Mouse (Mus musculus): ENCODE results near the gene Ube2c. TPM values are rescaled to one million over a fixed set of nuclear protein-coding genes. Genes with fewer than 3 reads are reported as not detected.

Gene Ube2c
- polyA plus RNA-seq (2015; fragmentation: Nextera tagmentation; extraction: Ambion mirVana): 118 and 121 TPM in 2 replicates

GRCm38 (mm10) chr2:164769258-164770037 is at the start of gene Ube2c:
TSS of gene Ube2c (plus strand) at chr2:164769898.
- Histone ChIP-seq H3K4me3 (ENCODE audit: low read depth, low read length) (peak within 1 kb of the TSS; percentile 76), H3K36me3 (ENCODE audit: control insufficient read depth, insufficient read depth) (peaks cover 46% of the 10 kb centered on the region), H3K27ac (ENCODE audit: low read depth, low read length) (peak within 1 kb of the TSS; percentile 65), H3K27me3 (replicated peaks; ENCODE audit: control insufficient read depth, insufficient read depth, low read length) (no peaks in the 10 kb centered on the region), H3K9me3 (ENCODE audit: control insufficient read depth) (no peaks in the 10 kb centered on the region), H3K4me1 (replicated peaks; ENCODE audit: control insufficient read depth, insufficient read depth, low read length) (peaks cover 10% of the 10 kb centered on the region; the same call in 1 of the 2 replicates), H3K9ac (ENCODE audit: low read depth, low read length) (peak within 1 kb of the TSS; percentile 75), H3K4me2 (replicated peaks; ENCODE audit: low read depth) (peak within 1 kb of the TSS; percentile 94)
- WGBS: 2% methylated on average over 53 of the region's 53 CpGs
- TF ChIP-seq CTCF (IDR thresholded peaks at IDR 0.05; ENCODE audit: low read depth): peak; percentile 52
- peak; percentile 97 for ATAC-seq

GRCm38 (mm10) chr2:164723276-164723675 is 46.4 kb upstream of the Ube2c start:
- no peak for TF ChIP-seq CTCF (IDR thresholded peaks at IDR 0.05; ENCODE audit: low read depth)
- 65% methylated on average over 4 of the region's 4 CpGs for WGBS
- Histone ChIP-seq H3K4me2 (replicated peaks; ENCODE audit: low read depth) (no peak overlapping the region), H3K27ac (ENCODE audit: low read depth, low read length) (no peak overlapping the region), H3K9ac (ENCODE audit: low read depth, low read length) (no peak overlapping the region), H3K4me3 (ENCODE audit: low read depth, low read length) (no peak overlapping the region), H3K27me3 (replicated peaks; ENCODE audit: control insufficient read depth, insufficient read depth, low read length) (no peaks in the 10 kb centered on the region), H3K9me3 (ENCODE audit: control insufficient read depth) (no peaks in the 10 kb centered on the region), H3K4me1 (replicated peaks; ENCODE audit: control insufficient read depth, insufficient read depth, low read length) (no peaks in the 10 kb centered on the region; the same call in 1 of the 2 replicates), H3K36me3 (ENCODE audit: control insufficient read depth, insufficient read depth) (no peaks in the 10 kb centered on the region)
- no peak for ATAC-seq

GRCm38 (mm10) chr2:164725895-164726619 is 43.6 kb upstream of the Ube2c start:
- H3K27ac ChIP-seq (ENCODE audit: low read depth, low read length): no peak overlapping the region
- no peak overlapping the region for H3K4me3 ChIP-seq (ENCODE audit: low read depth, low read length)
- ATAC-seq: peak; percentile 72
- H3K4me2 ChIP-seq (replicated peaks; ENCODE audit: low read depth): no peak overlapping the region
- TF ChIP-seq CTCF (IDR thresholded peaks at IDR 0.05; ENCODE audit: low read depth): peak; percentile 93
- no peaks in the 10 kb centered on the region for H3K36me3 ChIP-seq (ENCODE audit: control insufficient read depth, insufficient read depth)
- H3K4me1 ChIP-seq (replicated peaks; ENCODE audit: control insufficient read depth, insufficient read depth, low read length): no peaks in the 10 kb centered on the region; the same call in 1 of the 2 replicates
- no peaks in the 10 kb centered on the region for H3K9me3 ChIP-seq (ENCODE audit: control insufficient read depth)
- H3K9ac ChIP-seq (ENCODE audit: low read depth, low read length): no peak overlapping the region
- no peaks in the 10 kb centered on the region for H3K27me3 ChIP-seq (replicated peaks; ENCODE audit: control insufficient read depth, insufficient read depth, low read length)
- 22% methylated on average over 6 of the region's 6 CpGs for WGBS

DNA sequence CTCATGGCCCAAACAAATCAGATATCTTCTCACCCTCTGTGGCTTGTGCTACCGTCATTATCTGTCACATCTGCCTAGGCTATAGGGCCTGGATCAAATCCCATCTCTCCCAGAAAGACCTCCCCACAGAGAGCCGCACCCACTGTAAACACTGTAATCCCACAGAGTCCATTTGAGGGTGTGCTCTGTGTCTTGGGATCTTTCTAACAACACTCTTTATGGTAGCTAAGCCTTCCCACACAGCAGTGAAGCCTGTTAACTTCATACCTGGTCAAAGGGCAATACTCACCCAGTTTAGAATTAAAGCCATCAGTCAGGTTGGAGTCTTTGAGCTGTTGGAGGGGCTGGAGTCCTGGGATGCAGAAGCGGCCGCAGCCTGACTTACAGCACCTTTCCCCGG is 38.0 kb upstream of the Ube2c start:
- Histone ChIP-seq H3K9ac (ENCODE audit: low read depth, low read length) (no peak overlapping the region), H3K36me3 (ENCODE audit: control insufficient read depth, insufficient read depth) (no peaks in the 10 kb centered on the region), H3K27me3 (replicated peaks; ENCODE audit: control insufficient read depth, insufficient read depth, low read length) (no peaks in the 10 kb centered on the region), H3K4me3 (ENCODE audit: low read depth, low read length) (no peak overlapping the region), H3K27ac (ENCODE audit: low read depth, low read length) (no peak overlapping the region; the same call in 1 of the 2 replicates), H3K9me3 (ENCODE audit: control insufficient read depth) (no peaks in the 10 kb centered on the region), H3K4me2 (replicated peaks; ENCODE audit: low read depth) (no peak overlapping the region), H3K4me1 (replicated peaks; ENCODE audit: control insufficient read depth, insufficient read depth, low read length) (peaks cover 4% of the 10 kb centered on the region)
- ATAC-seq: peak; percentile 77
- WGBS: 29% methylated on average over 5 of the region's 5 CpGs
- TF ChIP-seq CTCF (IDR thresholded peaks at IDR 0.05; ENCODE audit: low read depth): no peak

- Histone ChIP-seq H3K4me2 (replicated peaks; ENCODE audit: low read depth) (no peak overlapping the region), H3K4me1 (replicated peaks; ENCODE audit: control insufficient read depth, insufficient read depth, low read length) (peaks cover 4% of the 10 kb centered on the region; the same call in 1 of the 2 replicates), H3K4me3 (ENCODE audit: low read depth, low read length) (no peak overlapping the region), H3K9me3 (ENCODE audit: control insufficient read depth) (no peaks in the 10 kb centered on the region), H3K36me3 (ENCODE audit: control insufficient read depth, insufficient read depth) (no peaks in the 10 kb centered on the region), H3K9ac (ENCODE audit: low read depth, low read length) (no peak overlapping the region), H3K27me3 (replicated peaks; ENCODE audit: control insufficient read depth, insufficient read depth, low read length) (no peaks in the 10 kb centered on the region), H3K27ac (ENCODE audit: low read depth, low read length) (no peak overlapping the region)
- ATAC-seq: no peak
- TF ChIP-seq CTCF (IDR thresholded peaks at IDR 0.05; ENCODE audit: low read depth): no peak
- WGBS: 33% methylated on average over 2 of the region's 2 CpGs
These were observed 36.4 kb upstream of the Ube2c start for GRCm38 (mm10) chr2:164733259-164733658.

DNA sequence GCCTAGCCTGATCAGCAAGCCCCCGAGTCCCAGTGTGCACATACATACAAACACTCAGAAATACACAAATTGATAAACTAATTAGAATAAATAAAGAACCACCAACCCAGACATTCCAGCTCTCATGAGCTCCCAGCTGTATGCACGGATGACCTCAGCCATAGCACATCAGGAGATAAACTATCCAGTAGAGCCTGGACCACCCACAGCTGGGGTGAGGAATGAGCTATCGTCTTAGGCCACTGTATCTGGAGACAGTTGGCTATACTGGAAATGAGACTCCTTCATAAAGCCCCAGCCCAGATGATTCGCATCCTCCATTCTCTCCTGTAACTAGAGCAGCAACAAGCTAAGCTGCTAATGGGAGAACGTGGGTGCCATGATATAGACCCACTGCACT is 34.9 kb upstream of the Ube2c start:
- Histone ChIP-seq H3K4me3 (ENCODE audit: low read depth, low read length) (no peak overlapping the region), H3K27me3 (replicated peaks; ENCODE audit: control insufficient read depth, insufficient read depth, low read length) (no peaks in the 10 kb centered on the region), H3K4me2 (replicated peaks; ENCODE audit: low read depth) (no peak overlapping the region), H3K36me3 (ENCODE audit: control insufficient read depth, insufficient read depth) (no peaks in the 10 kb centered on the region), H3K9me3 (ENCODE audit: control insufficient read depth) (no peaks in the 10 kb centered on the region), H3K9ac (ENCODE audit: low read depth, low read length) (no peak overlapping the region), H3K27ac (ENCODE audit: low read depth, low read length) (no peak overlapping the region), H3K4me1 (replicated peaks; ENCODE audit: control insufficient read depth, insufficient read depth, low read length) (peaks cover 4% of the 10 kb centered on the region; the same call in 1 of the 2 replicates)
- no peak for ATAC-seq
- TF ChIP-seq CTCF (IDR thresholded peaks at IDR 0.05; ENCODE audit: low read depth): no peak
- WGBS: 65% methylated on average over 5 of the region's 5 CpGs

Data from intestine, postnatal 0 days (tissue).